9 mouse cellular contexts compared by ENCODE assay signal in genomic region chr3:101369301-101369881, GRCm38 (mm10). TPM values are rescaled to one million over a fixed set of nuclear protein-coding genes. Genes with fewer than 3 reads are reported as not detected.
DNase-seq lines count a peak whose midpoint lies in the region; ATAC-seq lines count a peak whose summit lies in the region.
"Had no signal": no experiment of that assay in that cellular context is flagged by ENCODE, and none has a peak within 500 bp of the region (broad histone marks: within the 10 kb centered on the region; RNA-seq: fewer than 3 reads in every experiment).

No protein-coding gene starts in this region.

- intact Hi-C loops in left cerebral cortex, postnatal 4 days (cut with DNase I), result no loop called here

- ATAC-seq in megakaryocyte, adult 5-6 weeks (ENCODE audit: poor library complexity, severe bottlenecking), result no peak

- DNase-seq in adrenal gland, postnatal 10 days, result peak; percentile 34
- no peak for DNase-seq in adrenal gland, adult 18-20 months (ENCODE audit: low spot score in 2 of 2)
- DNase-seq in left cerebral cortex, postnatal 4 days, result peak; percentile 84
- no peak for DNase-seq in left cerebral cortex, adult 11 months (ENCODE audit: low spot score)
- peak; percentile 66 to 70 for DNase-seq in cerebellum, postnatal 36 days
- DNase-seq in kidney, postnatal 14 days, result peak; percentile 37
- no peak for DNase-seq in embryo, embryonic 11 days
- DNase-seq: thymus, postnatal 36 days had no signal

RNA-seq across cellular contexts. Expression of gene Igsf3, which starts 7.5 kb away (rescaled TPM):
- 10 to 100 TPM in 1 of 2 experiments, 1 to 10 TPM in 1; 8.1 to 10.1 TPM for total RNA-seq in adrenal gland, postnatal 10 days (2021)
- 1 to 10 TPM; 3.1 to 3.8 TPM for total RNA-seq in adrenal gland, adult 18-20 months (2021)
- 100 to 1,000 TPM in 1 of 2 experiments, 10 to 100 TPM in 1; 96.4 to 101 TPM for total RNA-seq in left cerebral cortex, postnatal 4 days (2021)
- 0.11 TPM in 1 of 2 replicates, not detected in the other for total RNA-seq in megakaryocyte, adult 5-6 weeks (2015)
- 0.40 and 0.57 TPM in 2 replicates for total RNA-seq in megakaryocyte, adult 5-6 weeks (2017)

Comparison
In these comparisons a context has a peak if more than half of its experiments do, and no peak if none do; other contexts are left out.
1. DNase-seq: peak in adrenal gland, postnatal 10 days (single experiment), left cerebral cortex, postnatal 4 days (single experiment), cerebellum, postnatal 36 days (2 of 2) and kidney, postnatal 14 days (single experiment); none in adrenal gland, adult 18-20 months (0 of 2), left cerebral cortex, adult 11 months (single experiment) and embryo, embryonic 11 days (single experiment).
2. RNA of gene Igsf3, which starts 7.5 kb away (total RNA-seq): 96.4 to 101 TPM in left cerebral cortex, postnatal 4 days; 8.1 to 10.1 TPM in adrenal gland, postnatal 10 days, 3.1 to 3.8 TPM in adrenal gland, adult 18-20 months and 0.11 to 0.57 TPM in megakaryocyte, adult 5-6 weeks; every median in the first group is over 4 times any median in the second.